Mouse (Mus musculus): ENCODE measurements around the gene Fig4. TPM values are rescaled to one million over a fixed set of nuclear protein-coding genes. Genes with fewer than 3 reads are reported as not detected.

Fig4 gene
- 3.8 and 4.2 TPM in 2 replicates for polyA plus RNA-seq (2012; rRNA removed)

DNA sequence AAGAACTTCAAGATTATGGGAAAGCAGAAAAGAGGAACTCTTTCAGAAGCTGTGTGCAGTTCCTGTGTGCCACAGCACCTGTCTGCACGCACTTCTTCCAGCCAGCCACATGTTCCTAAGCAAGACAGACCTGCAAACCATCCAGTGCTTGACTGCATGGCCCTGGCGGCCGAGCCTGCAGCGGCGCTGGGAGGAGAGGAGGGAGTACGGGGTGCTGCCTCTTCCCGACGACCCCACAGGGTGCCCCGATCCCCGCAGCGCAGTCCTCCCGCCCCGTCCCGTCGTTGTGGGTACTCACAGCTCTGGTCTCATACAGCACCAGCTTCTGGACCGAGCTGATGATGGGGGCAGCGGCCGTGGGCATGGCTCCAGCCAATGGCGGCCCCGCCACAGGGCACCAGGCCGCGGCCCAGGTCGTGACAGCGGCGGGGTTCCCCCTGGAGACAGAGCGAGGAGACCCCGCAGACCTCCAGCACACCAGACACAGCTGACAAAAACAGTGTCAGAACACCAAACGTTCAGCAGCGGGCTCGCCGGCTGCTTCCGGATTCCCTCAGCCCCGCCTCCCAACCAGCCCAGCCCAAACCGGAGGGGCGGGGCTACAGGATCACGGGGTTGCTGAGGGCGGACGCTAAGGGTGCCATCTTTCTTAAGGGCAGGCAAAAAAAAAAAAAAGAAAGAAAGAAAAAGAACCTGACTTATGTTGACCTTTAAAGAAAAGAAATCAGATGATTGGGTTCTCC is at the start of gene Fig4:
TSS of gene Fig4 (minus strand) at position 572 of the 743 bp plus-strand sequence.

DNA sequence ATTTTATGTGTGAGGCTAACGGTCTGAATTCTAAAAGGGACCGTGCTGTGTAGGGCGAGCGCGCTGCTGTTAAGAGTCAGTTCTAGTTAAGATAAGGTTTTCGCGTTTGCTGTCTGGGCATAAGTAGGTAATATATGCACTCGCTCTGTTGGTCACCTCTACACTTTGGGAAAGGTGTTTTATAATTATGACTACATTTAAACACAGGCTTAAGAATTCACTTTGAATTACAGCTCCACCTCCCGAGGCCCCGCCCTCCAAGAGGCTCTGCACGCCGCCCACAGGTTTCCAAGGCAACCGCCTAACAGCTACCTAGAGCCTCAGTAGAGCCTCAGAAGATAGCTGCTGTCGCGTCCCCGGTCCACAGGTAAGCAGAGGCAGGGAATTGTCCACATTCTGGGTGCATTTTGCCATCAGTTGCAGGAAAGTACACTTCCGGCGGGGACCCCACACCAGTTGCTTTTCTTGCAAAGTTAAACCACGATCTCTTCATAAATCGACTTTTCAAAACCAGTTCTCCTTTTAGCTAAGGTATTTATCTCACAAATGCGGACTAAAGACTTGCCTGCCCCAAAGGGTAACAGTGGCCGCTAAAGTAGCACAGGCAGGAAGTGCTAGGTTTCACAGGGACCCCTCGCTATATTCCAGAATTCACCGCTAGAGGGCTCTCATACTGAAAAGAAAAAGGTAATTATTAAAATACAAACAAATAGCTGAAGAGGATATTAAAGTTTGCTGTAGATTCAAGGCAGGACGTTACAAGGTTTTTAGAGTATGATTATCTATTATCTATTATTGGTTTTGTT is 782 bp upstream of the Fig4 start, which contains the start of gene Ak9:
TSS of gene Ak9 (plus strand) at position 342 of the 806 bp plus-strand sequence.

Other genes starting within 250 kb of the Fig4 start
- gene Gpr6, start 231.0 kb downstream of the Fig4 start, polyA plus RNA-seq (2012; rRNA removed) = not detected in 2 replicates
- gene Ak9, start 720 bp upstream of the Fig4 start, polyA plus RNA-seq (2012; rRNA removed) = not detected in 2 replicates
- 4.2 TPM in 2 replicates for gene Zbtb24, start 147.1 kb upstream of the Fig4 start, polyA plus RNA-seq (2012; rRNA removed)
- 4.7 and 5.3 TPM in 2 replicates for gene Mical1, start 173.1 kb upstream of the Fig4 start, polyA plus RNA-seq (2012; rRNA removed)
- gene Smpd2, start 187.1 kb upstream of the Fig4 start, polyA plus RNA-seq (2012; rRNA removed) = 18.2 and 18.8 TPM in 2 replicates
- gene Ppil6, start 187.2 kb upstream of the Fig4 start, polyA plus RNA-seq (2012; rRNA removed) = 0.17 and 0.24 TPM in 2 replicates
- gene Cd164, start 216.2 kb upstream of the Fig4 start, polyA plus RNA-seq (2012; rRNA removed) = 52.1 and 55.6 TPM in 2 replicates